Mouse (Mus musculus) cerebellum, adult 11 months (tissue): ENCODE measurements at regions not wholly inside any gene's neighbourhood (a gene's known extent, or its start where the extent isn't known, plus 50 kb on each side); places are given as distances from the start of the nearest gene placed in this dataset.

Source experiments
- DNase-seq: peaks from one replicate; pipeline ENCODE4 v3.0.0; 2022

GRCm38 (mm10) chr5:148454200-148454599 lies 54.5 kb upstream of the Slc7a1 start:
- no peak for DNase-seq

GRCm38 (mm10) chr5:148453776-148454175 lies 54.1 kb upstream of the Slc7a1 start:
- DNase-seq = peak; percentile 68

- DNase-seq = no peak
Measured at GRCm38 (mm10) chr5:148452909-148453632, 53.4 kb upstream of the Slc7a1 start.

GRCm38 (mm10) chr5:148451811-148452210 lies 52.1 kb upstream of the Slc7a1 start:
- peak; percentile 52 for DNase-seq

- peak; percentile 31 for DNase-seq
Measured at GRCm38 (mm10) chr5:148450924-148451323, 51.2 kb upstream of the Slc7a1 start.
